Mouse (Mus musculus) NIH3T3 (cell line): Measurements from ENCODE around the gene Serpina3k.
"Not testable (repeated sequence)": the region's sequence is repeated elsewhere in the genome, so short reads cannot be mapped to it uniquely, and the experiment has no call there.

ENCODE experiments used
- DNase-seq: peaks from one replicate; pipeline ENCODE4 v3.0.0-alpha.2; 2012; ENCODE audit warnings: low read depth

The Serpina3k gene

GRCm38 (mm10) chr12:104391057-104391456 lies 52.8 kb downstream of the Serpina3k start:
- DNase-seq = not testable (repeated sequence)
